Mouse (Mus musculus): ENCODE results near the gene Pnpla2. TPM values are rescaled to one million over a fixed set of nuclear protein-coding genes. Genes with fewer than 3 reads are reported as not detected.

Pnpla2 gene
- total RNA-seq, 4 experiments from 2014 or later: 419 to 549 (median 431) TPM

DNA sequence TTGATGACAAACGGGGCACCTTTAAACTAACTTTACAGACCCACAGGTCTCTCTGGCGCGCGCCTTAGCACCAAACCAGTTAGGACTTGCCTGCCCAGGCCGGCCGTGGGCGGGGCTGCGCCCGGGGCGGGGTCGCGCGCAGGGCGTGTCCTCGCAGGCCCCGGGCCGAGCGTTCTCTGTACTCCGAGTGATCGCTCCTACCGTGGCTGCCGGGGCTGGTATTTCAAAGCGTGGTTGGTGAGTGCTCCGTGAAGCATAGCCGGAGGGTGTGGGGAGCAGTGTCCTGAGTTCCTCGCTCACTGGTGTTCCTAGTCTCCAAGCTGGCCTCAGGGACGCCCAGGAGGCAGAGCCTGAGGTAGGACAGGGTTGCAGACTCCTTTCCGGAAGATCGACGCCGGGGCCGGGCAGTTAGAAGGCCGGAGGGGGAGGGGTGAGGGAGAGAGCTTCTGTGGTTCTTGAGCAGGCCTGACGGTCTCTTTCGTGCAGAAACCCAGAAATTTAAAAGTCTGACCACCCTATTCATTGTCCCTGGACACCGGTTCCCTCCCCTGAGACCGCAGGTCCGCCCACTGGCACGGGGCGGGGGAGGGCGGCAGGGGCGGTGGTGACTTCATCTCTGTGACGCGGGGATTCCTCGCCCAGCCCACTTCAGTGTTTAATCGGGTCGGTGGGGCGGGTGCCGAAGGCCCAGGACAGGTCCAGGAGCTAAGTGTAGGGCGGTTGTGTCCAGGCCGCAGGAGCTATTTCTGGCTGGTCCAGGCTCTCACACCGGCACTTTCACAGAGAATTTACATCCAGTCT, 12.4 kb downstream of the Pnpla2 start, which contains the start of gene Cd151:
TSS of gene Cd151 (plus strand) at position 163 of the 801 bp plus-strand sequence.
- DNase-seq (ENCODE audit: low spot score): peak; percentile 89

DNA sequence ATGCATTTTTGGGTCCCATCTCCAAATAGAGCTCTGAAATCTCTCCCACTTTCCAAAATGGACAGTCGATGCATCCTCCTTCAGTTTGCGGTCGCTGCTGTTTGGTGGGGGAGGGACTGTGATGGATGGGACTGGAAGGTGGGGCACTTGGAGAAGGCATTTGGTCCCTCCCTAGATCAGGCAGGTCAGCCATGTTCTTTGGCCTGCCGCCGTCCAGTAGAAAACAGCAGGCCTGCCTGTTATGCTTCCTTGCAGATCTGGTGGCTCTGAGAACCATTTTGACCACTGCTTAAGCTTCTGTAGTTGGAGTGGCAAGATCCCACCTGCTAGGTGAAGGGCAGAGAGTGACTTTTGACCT, 13.1 kb downstream of the Pnpla2 start:
- no peak for DNase-seq (ENCODE audit: low spot score)

DNA sequence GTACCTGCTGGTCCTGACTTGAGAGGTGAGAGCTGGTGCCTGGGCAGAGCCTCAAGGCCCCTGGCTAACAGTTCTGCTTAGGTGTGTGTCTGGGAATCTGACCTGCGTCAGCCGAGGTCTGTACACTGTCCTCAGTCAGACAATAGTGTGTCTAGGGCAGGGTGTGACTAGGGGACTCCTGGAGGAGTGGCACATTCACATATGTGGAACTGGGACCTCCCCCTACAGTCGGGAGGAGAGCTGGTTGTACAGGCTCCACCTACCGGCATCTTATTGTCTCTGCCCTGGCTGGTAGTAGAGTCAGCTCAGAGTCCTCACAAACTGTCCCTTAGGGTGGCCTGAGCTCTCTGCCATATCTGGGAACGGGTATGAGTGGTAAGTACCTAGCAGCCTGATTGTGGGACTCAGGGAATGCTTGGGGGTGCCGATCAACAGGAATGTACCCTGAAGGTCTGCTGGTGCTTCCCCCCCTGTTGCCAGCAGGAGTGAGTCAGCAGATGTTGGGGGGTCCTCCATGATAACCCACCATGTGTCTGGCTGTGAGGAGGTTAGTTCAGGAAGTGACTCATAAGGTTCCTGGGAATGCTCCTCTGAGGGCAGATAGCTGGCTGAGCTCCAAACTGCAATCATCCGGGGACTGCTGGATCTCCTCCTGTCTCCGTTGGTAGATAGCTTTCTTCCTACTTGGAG, 13.7 kb downstream of the Pnpla2 start:
- DNase-seq (ENCODE audit: low spot score): peak; percentile 82

DNA sequence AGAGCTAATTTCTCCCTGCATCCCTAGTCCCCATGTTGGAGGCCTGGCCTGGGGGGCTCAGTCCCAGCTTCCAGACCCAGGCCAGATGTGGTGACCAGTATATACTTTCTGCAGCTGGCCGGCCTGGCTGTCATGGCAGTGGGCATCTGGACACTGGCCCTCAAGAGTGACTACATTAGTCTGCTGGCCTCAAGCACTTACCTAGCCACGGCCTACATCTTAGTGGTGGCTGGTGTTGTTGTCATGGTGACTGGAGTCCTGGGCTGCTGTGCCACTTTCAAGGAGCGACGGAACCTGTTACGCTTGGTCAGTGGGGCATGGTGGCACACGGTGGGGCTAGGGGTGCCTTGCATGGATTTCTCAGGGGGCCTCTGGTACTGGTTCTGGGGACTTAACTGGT, 14.4 kb downstream of the Pnpla2 start:
- no peak for DNase-seq (ENCODE audit: low spot score)

DNA sequence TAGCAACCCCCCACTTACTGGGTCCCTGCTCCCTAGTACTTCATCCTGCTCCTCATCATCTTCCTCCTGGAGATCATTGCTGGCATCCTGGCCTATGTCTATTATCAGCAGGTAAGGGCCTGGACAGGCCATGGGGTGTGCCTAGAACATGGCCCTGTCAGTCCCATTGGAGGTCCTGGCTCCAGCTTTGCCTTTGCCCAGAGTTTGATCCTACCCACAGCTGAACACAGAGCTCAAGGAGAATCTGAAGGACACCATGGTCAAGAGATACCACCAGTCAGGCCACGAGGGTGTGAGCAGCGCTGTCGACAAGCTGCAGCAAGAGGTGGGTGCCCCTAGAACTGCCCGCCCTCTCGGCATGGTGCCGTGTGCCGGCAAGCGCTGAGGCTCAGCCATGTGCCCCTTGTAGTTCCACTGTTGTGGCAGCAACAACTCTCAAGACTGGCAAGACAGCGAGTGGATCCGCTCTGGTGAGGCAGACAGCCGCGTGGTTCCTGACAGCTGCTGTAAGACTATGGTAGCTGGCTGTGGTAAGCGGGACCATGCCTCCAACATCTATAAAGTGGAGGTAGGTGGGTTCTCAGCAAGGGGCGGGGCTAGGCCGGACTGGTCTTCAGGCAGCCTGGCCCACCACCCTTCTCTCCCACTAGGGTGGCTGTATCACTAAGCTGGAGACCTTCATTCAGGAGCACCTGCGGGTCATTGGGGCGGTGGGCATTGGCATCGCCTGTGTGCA, 15.1 kb downstream of the Pnpla2 start:
- DNase-seq (ENCODE audit: low spot score): no peak

DNA sequence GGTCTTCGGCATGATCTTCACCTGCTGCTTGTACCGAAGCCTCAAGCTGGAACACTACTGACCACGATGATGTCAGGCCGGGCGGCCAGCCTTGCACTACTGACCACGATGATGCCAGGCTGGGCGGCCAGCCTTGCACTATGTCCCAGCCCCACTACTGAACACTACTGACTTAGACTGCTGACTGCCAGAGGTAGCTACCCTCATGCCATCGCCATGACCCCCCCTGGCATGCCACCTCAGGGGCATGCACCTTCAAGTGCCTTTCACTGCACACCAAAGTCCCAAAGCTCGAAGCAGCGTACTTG, 15.6 kb downstream of the Pnpla2 start:
- DNase-seq (ENCODE audit: low spot score): no peak

DNA sequence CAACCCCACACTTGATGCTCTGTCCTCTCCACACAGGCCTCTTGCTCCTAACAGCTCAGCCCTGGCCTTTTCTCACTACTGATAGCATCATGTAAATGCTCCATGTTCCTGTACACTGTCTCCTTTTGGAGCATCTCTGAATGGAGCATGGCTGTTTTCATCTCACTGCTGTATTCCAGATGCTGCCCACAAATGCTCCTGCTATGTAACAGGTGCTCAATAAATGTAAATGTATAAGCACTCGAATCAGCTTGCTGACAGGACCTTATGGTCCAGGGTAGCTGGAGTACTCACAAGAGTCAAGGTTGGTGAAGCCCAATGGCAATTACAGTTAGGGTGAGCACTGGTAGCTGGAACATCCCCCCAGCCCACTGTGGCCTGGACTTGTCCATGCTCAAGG, 16.2 kb downstream of the Pnpla2 start:
- no peak for DNase-seq (ENCODE audit: low spot score)

DNA sequence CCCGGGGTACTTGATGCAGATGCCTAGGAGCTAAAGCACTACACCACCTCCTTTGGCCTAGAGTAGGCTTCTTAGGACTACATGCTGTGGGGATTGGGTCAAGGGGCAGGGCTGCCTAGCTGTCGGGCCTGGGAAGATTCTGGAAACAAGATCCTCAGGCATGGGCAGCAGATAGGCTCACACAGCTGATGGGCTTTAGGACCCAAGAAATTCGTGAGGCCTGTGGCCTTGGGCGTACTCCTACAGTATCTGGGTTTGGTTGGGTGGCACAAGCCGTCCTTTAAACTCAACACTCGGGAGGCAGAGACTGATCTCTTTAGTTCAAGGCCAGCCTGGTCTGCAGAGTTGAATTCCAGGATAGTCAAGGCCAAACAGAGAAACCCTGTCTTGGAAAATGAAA, 17.2 kb downstream of the Pnpla2 start:
- DNase-seq (ENCODE audit: low spot score): no peak

DNA sequence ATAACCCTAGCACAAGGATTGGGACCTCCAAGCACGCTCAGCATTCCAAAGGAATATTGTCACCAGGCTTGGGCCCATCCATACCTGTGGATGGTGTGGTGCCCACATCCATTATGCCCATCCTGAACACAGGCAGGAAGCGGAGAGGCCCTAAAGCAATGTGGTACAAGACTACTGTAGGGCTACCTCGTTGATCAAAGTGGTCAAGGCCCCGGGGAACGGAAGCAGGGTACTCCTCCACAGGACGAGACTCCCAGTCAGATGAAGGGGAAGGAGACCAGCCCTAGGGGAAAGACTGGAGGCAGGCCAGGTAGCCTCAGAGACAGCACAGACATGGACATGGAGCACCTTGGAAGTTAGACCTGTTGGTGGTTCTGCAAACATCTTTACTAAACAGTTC, 17.8 kb downstream of the Pnpla2 start:
- no peak for DNase-seq (ENCODE audit: low spot score)

DNA sequence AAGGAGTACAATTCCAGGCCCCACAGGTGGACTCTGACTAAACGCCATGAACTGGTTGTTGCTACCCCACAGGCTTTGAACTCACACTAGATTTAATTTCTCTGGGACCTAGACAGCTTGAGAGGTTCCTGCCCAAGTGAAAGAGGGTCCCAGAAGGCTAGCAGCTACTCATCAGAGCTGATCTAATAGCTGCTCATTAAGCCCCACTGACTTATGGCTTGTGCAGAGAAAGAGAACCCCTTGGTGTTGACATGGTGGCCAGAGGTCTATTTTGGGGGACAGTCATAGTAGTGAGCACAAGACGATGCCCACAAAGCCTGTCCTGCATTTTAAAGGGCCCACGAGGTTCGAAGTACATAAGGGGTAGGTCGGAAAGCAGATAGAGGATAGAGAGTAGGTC, 19.2 kb downstream of the Pnpla2 start:
- DNase-seq (ENCODE audit: low spot score): no peak

DNA sequence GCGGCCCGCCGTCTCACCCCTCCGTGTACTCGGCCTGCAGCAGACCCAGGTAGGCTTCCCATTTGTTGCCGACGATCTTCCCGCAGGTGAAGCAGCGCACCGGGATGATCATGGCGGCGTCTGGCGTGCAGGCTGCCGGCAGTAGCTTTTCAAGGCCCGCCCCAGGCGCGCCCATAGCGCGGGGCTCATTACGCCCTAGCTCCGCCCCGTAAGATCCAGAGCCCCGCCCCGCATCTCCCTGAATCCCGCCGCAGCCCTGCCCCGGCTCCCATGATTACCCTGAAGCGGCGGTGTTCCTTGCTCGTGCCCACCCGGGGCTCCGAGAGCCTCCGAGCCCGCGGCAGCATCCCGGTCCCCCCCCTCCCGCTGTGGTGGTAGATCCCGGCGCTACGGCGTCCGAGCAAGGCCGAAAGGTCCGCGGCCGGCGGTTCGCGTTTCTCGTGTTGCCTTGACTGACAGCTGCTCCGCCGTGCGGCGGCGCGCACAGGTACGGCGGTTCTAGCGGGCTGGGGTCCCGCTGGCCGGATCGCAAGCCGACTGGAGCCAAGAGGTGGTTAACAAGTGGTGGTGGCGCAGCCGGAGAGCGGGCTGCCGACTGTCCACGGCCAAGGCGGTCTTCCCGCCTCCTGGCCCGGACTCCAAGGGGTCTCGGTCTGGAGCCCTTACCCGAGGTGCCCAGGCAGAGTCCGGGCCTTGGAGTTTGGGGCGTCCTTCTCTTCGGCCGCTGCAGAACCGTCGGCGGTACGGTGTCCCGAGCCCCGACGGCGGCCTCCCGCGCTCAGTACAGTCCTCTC, 20.2 kb downstream of the Pnpla2 start, which contains the start of the genes Polr2l and Tspan4:
TSS of gene Polr2l (minus strand) at position 122 of the 794 bp plus-strand sequence.
TSS of gene Tspan4 (plus strand) at position 230 of the 794 bp plus-strand sequence.
- peak; percentile 75 for DNase-seq (ENCODE audit: low spot score)

DNA sequence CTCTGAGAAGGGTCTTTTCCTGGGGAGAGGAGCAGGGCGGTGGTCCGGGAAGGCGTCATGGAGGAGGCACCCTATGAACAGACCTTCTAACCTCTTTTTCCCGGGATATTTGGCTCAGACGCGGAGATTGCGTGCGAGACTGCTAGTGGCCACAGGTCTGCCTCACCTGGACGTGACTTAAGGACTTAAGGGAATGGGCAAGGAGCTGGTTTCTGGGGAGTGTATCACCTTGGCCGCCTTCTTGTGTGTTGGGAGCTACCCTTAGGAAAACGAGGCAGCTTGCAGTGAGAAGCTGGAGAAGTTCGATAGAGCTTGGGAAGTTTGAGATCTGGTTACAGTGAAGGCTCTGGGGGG, 20.8 kb downstream of the Pnpla2 start:
- DNase-seq (ENCODE audit: low spot score): no peak

DNA sequence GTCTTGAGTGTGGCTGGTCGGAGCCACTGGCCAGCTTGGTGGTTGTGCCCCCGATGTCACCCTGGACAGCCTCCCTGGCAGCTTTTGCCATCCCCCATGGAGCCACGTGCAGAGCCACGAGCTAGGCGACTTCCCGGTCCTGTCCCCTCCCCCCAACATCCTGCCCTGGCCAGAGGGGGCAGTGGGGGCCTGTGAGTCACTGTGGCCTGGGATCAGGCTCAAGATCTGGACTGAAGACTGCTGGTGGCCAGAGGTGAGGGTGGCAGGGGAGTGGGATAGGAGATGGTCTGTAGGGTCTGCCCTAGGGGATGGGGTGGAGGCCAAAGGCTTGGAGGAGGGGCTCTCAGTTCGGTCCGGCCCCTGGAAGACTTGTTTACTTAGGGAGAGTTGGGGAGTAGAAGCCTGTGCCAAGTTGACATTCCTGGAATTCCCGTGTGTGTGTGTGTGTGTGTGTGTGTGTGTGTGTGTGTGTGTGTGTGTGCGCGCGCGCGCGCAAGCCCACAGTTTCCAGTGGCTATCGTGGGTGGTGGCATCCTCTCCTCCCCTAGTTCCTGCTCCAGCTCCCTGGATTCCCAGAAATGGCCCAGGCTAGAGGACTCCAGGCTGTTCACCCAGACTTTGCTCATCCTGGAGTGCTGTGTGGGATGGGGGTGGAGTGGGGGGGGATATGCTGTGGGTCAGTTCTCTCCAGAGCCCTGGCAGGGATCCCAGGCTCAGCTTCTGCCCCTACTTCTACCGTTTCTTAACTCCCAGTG, 21.4 kb downstream of the Pnpla2 start:
- DNase-seq (ENCODE audit: low spot score): peak; percentile 88

DNA sequence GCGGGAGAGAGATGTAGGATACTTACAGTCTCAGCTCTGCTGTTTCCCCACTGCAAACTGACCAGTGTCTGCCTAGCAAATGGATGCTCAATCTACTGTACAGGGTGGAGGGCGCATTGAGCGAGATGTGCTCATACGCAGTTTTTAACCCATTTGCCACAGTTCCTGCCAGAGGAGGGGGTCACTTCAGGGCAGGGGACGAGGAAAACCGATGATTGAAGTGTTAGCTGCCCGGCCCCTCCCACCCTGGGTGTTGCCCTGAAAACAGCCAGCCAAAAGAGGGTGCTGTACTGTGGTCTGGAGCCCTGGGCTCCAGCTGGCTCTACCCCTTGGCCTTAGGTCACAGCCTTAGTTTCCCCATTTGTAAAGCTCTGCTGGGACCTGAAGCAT, 22.0 kb downstream of the Pnpla2 start:
- DNase-seq (ENCODE audit: low spot score): no peak

DNA sequence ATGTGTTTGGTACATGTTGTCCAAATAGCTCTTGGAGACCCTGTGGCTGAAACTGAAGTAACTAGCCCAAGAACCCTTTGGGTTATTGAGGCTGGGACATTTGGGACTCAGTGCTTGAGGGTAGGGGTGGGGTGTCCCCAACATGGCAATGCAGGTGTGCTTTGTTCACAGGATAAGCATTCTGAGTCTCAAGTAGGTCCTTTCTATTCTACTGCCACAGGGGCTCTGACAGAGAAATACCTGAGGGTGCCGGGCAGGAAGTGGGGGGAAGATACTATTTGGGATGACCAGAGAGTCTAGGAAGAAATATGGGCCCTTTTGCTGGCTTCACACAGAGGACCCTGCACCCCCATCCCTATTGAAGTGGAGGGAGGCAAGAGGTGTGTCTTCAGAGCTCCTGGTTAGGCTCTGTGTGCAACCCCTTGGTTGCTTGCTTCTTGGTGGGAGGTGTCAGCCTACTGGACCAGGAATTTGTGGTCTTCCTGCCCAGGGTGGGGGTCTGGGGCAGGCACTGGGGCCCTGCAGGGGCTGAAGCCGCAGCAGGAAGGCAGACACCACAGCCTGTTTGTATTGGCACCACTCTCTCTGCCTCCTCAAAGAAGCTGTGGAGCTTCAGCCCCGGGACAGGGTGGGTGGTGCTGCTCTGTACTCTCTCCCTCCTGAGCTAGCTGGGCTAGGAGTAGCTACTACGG, 22.7 kb downstream of the Pnpla2 start:
- DNase-seq (ENCODE audit: low spot score): no peak

DNA sequence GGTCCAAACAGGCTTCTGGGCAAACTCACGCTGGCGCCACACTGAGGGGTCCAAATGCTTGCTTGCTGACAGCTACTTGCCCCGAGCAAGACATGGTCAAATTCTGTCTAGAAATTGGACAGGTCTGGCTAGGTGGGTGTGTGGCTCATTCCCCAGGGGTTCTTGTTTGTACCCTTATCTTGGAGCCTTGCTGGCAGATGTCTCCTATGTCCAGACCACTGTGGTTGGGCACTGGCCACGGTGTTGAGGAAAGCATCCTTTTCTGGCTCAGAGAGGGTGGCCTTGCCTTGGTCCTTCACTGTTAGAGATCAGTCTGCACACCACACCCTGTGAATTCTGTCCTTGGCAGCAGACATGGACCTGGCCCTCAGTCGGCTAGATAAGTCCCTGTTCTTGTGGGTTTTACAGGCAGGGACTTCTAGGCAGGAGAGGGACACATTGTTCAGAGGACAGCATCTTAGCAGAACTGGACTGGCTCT, 23.3 kb downstream of the Pnpla2 start:
- no peak for DNase-seq (ENCODE audit: low spot score)

DNA sequence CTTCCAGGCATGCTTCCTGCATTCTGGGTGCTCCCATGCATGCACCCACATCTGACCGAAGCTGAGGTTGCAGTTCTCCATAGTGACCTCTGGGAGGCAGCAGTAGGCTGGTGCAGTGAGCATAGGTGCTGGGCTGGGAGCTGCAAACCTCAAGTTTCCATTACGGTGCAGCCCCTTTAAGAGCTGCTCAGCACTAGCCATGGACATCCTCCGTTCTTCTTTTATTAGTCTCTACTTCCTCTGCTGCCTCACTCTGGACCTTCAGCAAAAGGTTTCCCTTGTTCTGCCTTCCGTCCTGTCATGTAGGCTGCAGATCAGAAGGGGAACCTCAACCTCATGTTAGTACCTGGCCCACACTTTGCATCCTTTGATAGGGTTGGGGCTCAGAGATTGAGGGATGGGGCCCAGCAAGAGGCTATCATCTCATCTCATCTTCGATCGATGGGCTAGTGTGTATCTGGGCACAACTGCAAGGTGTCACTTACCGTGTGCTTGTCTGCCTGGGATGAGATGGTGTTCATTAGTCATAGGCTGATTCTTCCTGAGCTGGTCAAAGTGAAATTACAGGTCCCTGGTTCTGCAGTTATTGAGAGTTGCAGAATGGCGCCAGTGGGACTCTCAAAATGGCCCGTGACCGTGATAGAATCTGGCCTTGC, 26.0 kb downstream of the Pnpla2 start:
- no peak for DNase-seq (ENCODE audit: low spot score)

DNA sequence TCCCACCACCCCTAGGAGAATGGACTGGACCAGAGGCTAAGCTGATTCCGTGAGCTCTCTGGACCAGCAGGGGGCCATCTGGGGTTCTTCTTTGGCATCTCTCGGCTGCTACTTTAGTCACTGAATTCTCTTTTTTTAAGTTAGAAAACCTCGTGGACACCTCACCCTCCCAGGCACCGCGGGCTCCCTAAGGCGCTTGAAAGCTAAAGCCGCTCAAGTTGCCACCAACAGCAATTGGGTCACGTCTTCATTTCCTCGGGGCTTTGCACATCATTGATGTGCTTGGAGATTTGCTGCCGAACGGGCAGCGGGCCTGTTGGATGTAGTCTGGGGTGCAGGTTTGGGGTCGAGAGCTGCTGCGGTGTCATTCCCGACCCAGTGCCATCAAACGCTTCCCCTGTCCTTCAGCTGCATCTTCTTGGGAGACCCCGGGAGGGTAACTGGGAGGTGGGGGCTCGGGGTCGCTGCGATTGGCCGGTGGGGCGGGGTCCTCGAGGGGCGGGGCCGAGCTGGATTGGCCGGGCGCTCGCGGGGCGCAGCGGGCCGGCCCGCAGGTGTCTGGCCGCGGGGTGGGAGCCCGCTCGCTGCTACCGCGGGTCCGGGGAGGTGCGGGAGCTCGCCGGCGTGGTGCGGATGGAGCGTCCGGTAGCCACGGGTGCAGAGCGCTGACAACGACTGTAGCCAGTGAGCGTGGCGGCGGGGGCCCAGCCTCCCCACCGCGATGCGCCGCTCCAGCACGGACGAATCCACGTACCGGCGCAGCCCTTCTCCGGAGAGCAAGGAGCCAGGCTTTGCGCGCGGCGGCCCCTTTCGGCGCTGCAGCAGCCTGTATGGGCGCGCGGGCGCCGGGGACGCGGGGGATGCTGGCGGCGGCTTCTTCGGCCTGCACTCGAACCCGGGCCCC, 26.8 kb downstream of the Pnpla2 start:
- DNase-seq (ENCODE audit: low spot score): no peak

DNA sequence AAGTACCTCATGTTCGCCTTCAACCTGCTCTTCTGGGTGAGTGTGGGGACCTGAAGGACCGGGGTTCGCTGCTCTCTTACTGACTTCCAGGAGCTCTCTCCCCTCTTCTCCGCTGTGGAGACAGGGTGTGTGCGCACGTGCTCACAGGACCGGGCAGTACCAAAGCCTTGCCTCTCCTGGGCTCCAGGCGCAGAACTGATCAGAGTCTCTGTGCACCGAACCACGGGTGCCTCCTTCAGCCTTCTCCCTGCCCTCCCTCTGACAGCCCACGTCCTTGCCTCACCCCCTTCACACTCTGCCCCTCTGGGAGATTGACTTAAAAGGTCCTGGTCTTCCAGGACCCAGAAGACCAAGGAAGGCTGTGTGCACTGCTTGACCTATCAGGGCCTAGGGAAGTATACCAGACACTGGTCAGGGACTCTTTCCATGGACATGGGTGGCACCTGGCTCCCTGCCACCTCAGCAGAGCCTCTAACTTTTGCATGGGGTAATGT, 27.6 kb downstream of the Pnpla2 start:
- no peak for DNase-seq (ENCODE audit: low spot score)

Measured in heart, adult 8-10 months (tissue).